Mouse (Mus musculus) midbrain, embryonic 16.5 days (tissue): ENCODE data around the gene Rpl23. TPM values are rescaled to one million over a fixed set of nuclear protein-coding genes. Genes with fewer than 3 reads are reported as not detected.

Experiments
- ATAC-seq: fragments of 200-750 bp; cut with Nextera tagmentation; 2 replicates; pipeline ENCODE4 v1.8.0; 2017; ENCODE audit warnings: moderate TSS enrichment
- H3K27ac ChIP-seq: fragments of 300-500 bp; sonication (generic); 2 replicates; pipeline ENCODE4 v1.5.1; 2014; ENCODE audit warnings: mild to moderate bottlenecking, low read length, mixed read lengths
- H3K27me3 ChIP-seq: fragments of 300-500 bp; sonication (generic); 2 replicates; pipeline ENCODE4 v1.6.1; 2014; ENCODE audit warnings: low read depth, low read length, mixed read lengths; ENCODE audit not compliant: control insufficient read depth, insufficient read depth
- H3K36me3 ChIP-seq: fragments of 300-500 bp; sonication (generic); 2 replicates; pipeline ENCODE4 v1.6.1; 2014; ENCODE audit warnings: mild to moderate bottlenecking, low read length, moderate library complexity, mixed read lengths; ENCODE audit not compliant: control insufficient read depth, insufficient read depth
- H3K4me1 ChIP-seq: fragments of 300-500 bp; sonication (generic); 2 replicates; pipeline ENCODE4 v1.6.1; 2014; ENCODE audit warnings: mild to moderate bottlenecking, low read length, mixed read lengths; ENCODE audit not compliant: control insufficient read depth, insufficient read depth
- H3K4me2 ChIP-seq: fragments of 300-500 bp; sonication (generic); 2 replicates; pipeline ENCODE4 v1.6.1; 2014; ENCODE audit warnings: mild to moderate bottlenecking, low read length, mixed read lengths
- H3K4me3 ChIP-seq: fragments of 300-500 bp; sonication (generic); 2 replicates; pipeline ENCODE4 v1.5.1; 2014; ENCODE audit warnings: low read depth, mild to moderate bottlenecking, low read length, moderate library complexity, mixed read lengths
- H3K9ac ChIP-seq: fragments of 300-500 bp; sonication (generic); 2 replicates; pipeline ENCODE4 v1.6.1; 2014; ENCODE audit warnings: low read depth, low read length, mixed read lengths
- H3K9me3 ChIP-seq: fragments of 300-500 bp; sonication (generic); replicated peaks from 2 replicates; pipeline ENCODE4 v1.6.1; 2014; ENCODE audit warnings: mild to moderate bottlenecking, low read length, mixed read lengths; ENCODE audit not compliant: control insufficient read depth, poor library complexity, severe bottlenecking
- WGBS: fragments of 180-500 bp; shearing (Covaris S2); extraction: QIAGEN DNeasy Blood & Tissue Kit; methylation state at CpG from one replicate; pipeline ENCODE4 v1.1.7; 2014; 5-methylcytosine and 5-hydroxymethylcytosine counted together
- polyA plus RNA-seq: library from polyadenylated mRNA; unstranded; fragments of >200 nt; fragmentation: Nextera tagmentation; extraction: Ambion mirVana; gene quantifications from 2 replicates; pipeline ENCODE4 v1.2.1, GENCODE M21; 2015

The Rpl23 gene
- polyA plus RNA-seq, 1 experiment from 2014 or later, result 286 TPM

- Histone ChIP-seq H3K4me1 (peaks cover 29% of the 10 kb centered on the region), H3K9me3 (no peaks in the 10 kb centered on the region), H3K4me3 (no peak overlapping the region), H3K27me3 (no peaks in the 10 kb centered on the region), H3K4me2 (no peak overlapping the region), H3K27ac (no peak overlapping the region), H3K9ac (no peak overlapping the region), H3K36me3 (peaks cover 17% of the 10 kb centered on the region; the same call in 1 of the 2 replicates)
- 47% methylated on average over 5 of the region's 5 CpGs for WGBS
- no peak for ATAC-seq
Measured at GRCm38 (mm10) chr11:97817379-97817778, 35.1 kb upstream of the Rpl23 start.

GRCm38 (mm10) chr11:97816916-97817315 is 34.7 kb upstream of the Rpl23 start:
- no peaks in the 10 kb centered on the region for H3K9me3 ChIP-seq
- H3K27ac ChIP-seq, result no peak overlapping the region
- no peak overlapping the region for H3K4me2 ChIP-seq
- peaks cover 33% of the 10 kb centered on the region for H3K4me1 ChIP-seq
- WGBS, result 64% methylated on average over 9 of the region's 9 CpGs
- H3K4me3 ChIP-seq, result no peak overlapping the region
- H3K27me3 ChIP-seq, result no peaks in the 10 kb centered on the region
- H3K9ac ChIP-seq, result no peak overlapping the region
- peaks cover 17% of the 10 kb centered on the region; the same call in 1 of the 2 replicates for H3K36me3 ChIP-seq
- no peak for ATAC-seq

- H3K4me1 ChIP-seq, result peaks cover 41% of the 10 kb centered on the region
- ATAC-seq, result no peak
- H3K4me3 ChIP-seq, result no peak overlapping the region
- peaks cover 17% of the 10 kb centered on the region; the same call in 1 of the 2 replicates for H3K36me3 ChIP-seq
- H3K9me3 ChIP-seq, result no peaks in the 10 kb centered on the region
- H3K27ac ChIP-seq, result no peak overlapping the region
- H3K9ac ChIP-seq, result no peak overlapping the region
- H3K27me3 ChIP-seq, result no peaks in the 10 kb centered on the region
- 33% methylated on average over 5 of the region's 5 CpGs for WGBS
- no peak overlapping the region for H3K4me2 ChIP-seq
Measured at GRCm38 (mm10) chr11:97816176-97816575, 33.9 kb upstream of the Rpl23 start.

- Histone ChIP-seq H3K9me3 (no peaks in the 10 kb centered on the region), H3K4me3 (no peak overlapping the region), H3K27me3 (no peaks in the 10 kb centered on the region), H3K36me3 (peaks cover 17% of the 10 kb centered on the region; the same call in 1 of the 2 replicates), H3K4me2 (no peak overlapping the region), H3K4me1 (peaks cover 45% of the 10 kb centered on the region), H3K27ac (peak overlapping the region; percentile 22; the same call in 1 of the 2 replicates), H3K9ac (0 out of 2 replicates have a peak overlapping the region, but pooled peaks have one; percentile 5)
- ATAC-seq, result no peak
- WGBS, result 70% methylated on average over 11 of the region's 11 CpGs
Measured at GRCm38 (mm10) chr11:97815736-97816135, 33.5 kb upstream of the Rpl23 start.

- H3K9me3 ChIP-seq, result no peaks in the 10 kb centered on the region
- peak overlapping the region; percentile 93 for H3K27ac ChIP-seq
- H3K4me2 ChIP-seq, result 0 out of 2 replicates have a peak overlapping the region, but pooled peaks have one; percentile 12
- no peak overlapping the region for H3K4me3 ChIP-seq
- H3K36me3 ChIP-seq, result peaks cover 16% of the 10 kb centered on the region; the same call in 1 of the 2 replicates
- no peaks in the 10 kb centered on the region for H3K27me3 ChIP-seq
- peak overlapping the region; percentile 60 for H3K9ac ChIP-seq
- ATAC-seq, result no peak
- peaks cover 57% of the 10 kb centered on the region for H3K4me1 ChIP-seq
- WGBS, result 67% methylated on average over 17 of the region's 17 CpGs
Measured at GRCm38 (mm10) chr11:97813746-97814515, 31.7 kb upstream of the Rpl23 start.

- H3K4me1 ChIP-seq, result peaks cover 54% of the 10 kb centered on the region
- no peaks in the 10 kb centered on the region for H3K27me3 ChIP-seq
- H3K4me3 ChIP-seq, result no peak overlapping the region
- WGBS, result 23% methylated on average over 7 of the region's 7 CpGs
- H3K9ac ChIP-seq, result peak overlapping the region; percentile 60
- no peaks in the 10 kb centered on the region for H3K9me3 ChIP-seq
- peak overlapping the region; percentile 50 for H3K4me2 ChIP-seq
- H3K27ac ChIP-seq, result peak overlapping the region; percentile 93
- H3K36me3 ChIP-seq, result peaks cover 14% of the 10 kb centered on the region; the same call in 1 of the 2 replicates
- peak; percentile 50 for ATAC-seq
Measured at GRCm38 (mm10) chr11:97813085-97813484, 30.8 kb upstream of the Rpl23 start.

GRCm38 (mm10) chr11:97812491-97812921 is 30.3 kb upstream of the Rpl23 start:
- peak overlapping the region; percentile 93 for H3K27ac ChIP-seq

GRCm38 (mm10) chr11:97811569-97812362 is 29.5 kb upstream of the Rpl23 start:
- H3K4me3 ChIP-seq, result no peak overlapping the region
- H3K9ac ChIP-seq, result peak overlapping the region; percentile 37
- 17% methylated on average over 12 of the region's 13 CpGs for WGBS
- H3K9me3 ChIP-seq, result no peaks in the 10 kb centered on the region
- H3K4me2 ChIP-seq, result peak overlapping the region; percentile 50
- peaks cover 50% of the 10 kb centered on the region for H3K4me1 ChIP-seq
- H3K36me3 ChIP-seq, result peaks cover 16% of the 10 kb centered on the region; the same call in 1 of the 2 replicates
- H3K27me3 ChIP-seq, result no peaks in the 10 kb centered on the region
- H3K27ac ChIP-seq, result peak overlapping the region; percentile 93
- peak; percentile 6; the same call in 1 of the 2 replicates for ATAC-seq

More at GRCm38 (mm10) chr11:97812491-97812921, 30.3 kb upstream of the Rpl23 start:
- H3K9me3 ChIP-seq, result no peaks in the 10 kb centered on the region
- H3K4me1 ChIP-seq, result peaks cover 50% of the 10 kb centered on the region
- H3K27me3 ChIP-seq, result no peaks in the 10 kb centered on the region
- WGBS, result 9% methylated on average over 3 of the region's 3 CpGs
- H3K36me3 ChIP-seq, result peaks cover 15% of the 10 kb centered on the region; the same call in 1 of the 2 replicates
- peak overlapping the region; percentile 60 for H3K9ac ChIP-seq
- ATAC-seq, result peak; percentile 92
- H3K4me2 ChIP-seq, result peak overlapping the region; percentile 50
- no peak overlapping the region for H3K4me3 ChIP-seq
